Mouse (Mus musculus) heart, postnatal 0 days (tissue): ENCODE results near the gene H2al1h.

Experiments
- CTCF ChIP-seq: IDR thresholded peaks from 2 replicates; pipeline ENCODE4 v1.5.1; 2016; ENCODE audit warnings: antibody characterized with exemption, control low read depth, low read depth
- EP300 ChIP-seq: IDR thresholded peaks from 2 replicates; pipeline ENCODE4 v1.6.1; 2016; ENCODE audit warnings: antibody characterized with exemption, low read depth

GRCm38 (mm10) chrX:11361261-11361660 lies 40.0 kb downstream of the H2al1h start:
- TF ChIP-seq CTCF (no peak), EP300 (no peak)
